Mouse (Mus musculus) liver, embryonic 14.5 days (tissue): ENCODE results near the gene Zfp111. TPM values are rescaled to one million over a fixed set of nuclear protein-coding genes. Genes with fewer than 3 reads are reported as not detected.

Source experiments
- ATAC-seq: fragments of 200-750 bp; cut with Nextera tagmentation; 2 replicates; pipeline ENCODE4 v1.8.0; 2017; ENCODE audit warnings: moderate number of reproducible peaks, mild to moderate bottlenecking, moderate library complexity; ENCODE audit not compliant: insufficient read depth
- DNase-seq, 3 experiments: peaks; one replicate each; pipeline ENCODE4 v3.0.0-alpha.2; 2012 to 2013; ENCODE audit warnings: low read depth in 3 of 3, low spot score in 3 of 3
- H3K27ac ChIP-seq: fragments of 300-500 bp; sonication (generic); 2 replicates; pipeline ENCODE4 v1.5.1; 2014; ENCODE audit warnings: moderate library complexity, mild to moderate bottlenecking, control low read depth, inconsistent platforms
- H3K27me3 ChIP-seq: fragments of 300-500 bp; sonication (generic); 2 replicates; pipeline ENCODE4 v1.6.1; 2014; ENCODE audit warnings: mild to moderate bottlenecking, low read length, moderate library complexity; ENCODE audit not compliant: control insufficient read depth, insufficient read depth
- H3K36me3 ChIP-seq: fragments of 300-500 bp; sonication (generic); replicated peaks from 2 replicates; pipeline ENCODE4 v1.6.1; 2014; ENCODE audit warnings: low read depth; ENCODE audit not compliant: control insufficient read depth, insufficient read depth
- H3K4me1 ChIP-seq, 2 experiments: fragments of 200-500 bp in 1 of 2; fragments of 300-500 bp in 1 of 2; sonication (generic) in 1 of 2; replicated peaks; 2 replicates each; pipeline ENCODE4 v1.6.1; 2012 to 2014; ENCODE audit warnings: antibody characterized with exemption in 1 of 2, inconsistent platforms in 1 of 2, low read length in 1 of 2; ENCODE audit not compliant: control insufficient read depth in 2 of 2, insufficient read depth in 2 of 2
- H3K4me2 ChIP-seq: fragments of 300-500 bp; sonication (generic); 2 replicates; pipeline ENCODE4 v1.6.1; 2014; ENCODE audit warnings: low read depth, mild to moderate bottlenecking, control low read depth, moderate library complexity
- H3K4me3 ChIP-seq, 2 experiments: fragments of 200-500 bp in 1 of 2; fragments of 300-500 bp in 1 of 2; sonication (generic) in 1 of 2; 2 replicates each; pipeline ENCODE4 v1.5.1; 2012 to 2014; ENCODE audit warnings: low read depth in 2 of 2, low read length in 2 of 2, mild to moderate bottlenecking in 2 of 2, control low read depth in 1 of 2, inconsistent platforms in 1 of 2, moderate library complexity in 1 of 2; ENCODE audit not compliant: insufficient read depth in 1 of 2
- H3K9ac ChIP-seq: fragments of 300-500 bp; sonication (generic); replicated peaks from 2 replicates; pipeline ENCODE4 v1.6.1; 2014; ENCODE audit warnings: mild to moderate bottlenecking, control low read depth, moderate library complexity
- H3K9me3 ChIP-seq: fragments of 300-500 bp; sonication (generic); 2 replicates; pipeline ENCODE4 v1.6.1; 2016; ENCODE audit warnings: low read length, mixed read lengths; ENCODE audit not compliant: control insufficient read depth
- CTCF ChIP-seq: IDR thresholded peaks from 2 replicates; pipeline ENCODE4 v1.5.1; 2016; ENCODE audit warnings: antibody characterized with exemption, low read depth, control low read depth
- EP300 ChIP-seq: IDR thresholded peaks from 2 replicates; pipeline ENCODE4 v1.6.1; 2016; ENCODE audit warnings: antibody characterized with exemption, low read depth
- WGBS: fragments of 180-500 bp; shearing (Covaris S2); extraction: QIAGEN DNeasy Blood & Tissue Kit; methylation state at CpG from one replicate; pipeline ENCODE4 v1.1.7; 2014; ENCODE audit not compliant: insufficient replicate concordance; 5-methylcytosine and 5-hydroxymethylcytosine counted together
- polyA plus RNA-seq, 2 experiments: library from polyadenylated mRNA; depleted of rRNA in 1 of 2; stranded (reverse) in 1 of 2; unstranded in 1 of 2; fragments of >200 nt; fragmentation: Nextera tagmentation in 1 of 2; extraction: Ambion mirVana in 1 of 2; gene quantifications; 2 replicates each; pipeline versions ENCODE4 v1.2.1 to v1.2.3; 2012 to 2014

Gene Zfp111
- polyA plus RNA-seq, 2 experiments: 0.68 to 1.2 TPM

- no peak for DNase-seq
- Histone ChIP-seq H3K27me3 (no peaks in the 10 kb centered on the region), H3K9ac (no peak overlapping the region), H3K9me3 (no peaks in the 10 kb centered on the region), H3K27ac (no peak overlapping the region), H3K36me3 (no peaks in the 10 kb centered on the region), H3K4me1 (no peaks in the 10 kb centered on the region; a peak in 1 of 4 replicates), H3K4me3 (no peak overlapping the region), H3K4me2 (no peak overlapping the region)
- WGBS: 34% methylated on average over 4 of the region's 4 CpGs
- TF ChIP-seq EP300 (no peak), CTCF (no peak)
- no peak for ATAC-seq
These were observed 22.2 kb downstream of the Zfp111 start for GRCm38 (mm10) chr7:24188901-24189570.

GRCm38 (mm10) chr7:24187611-24188010 lies 23.6 kb downstream of the Zfp111 start:
- no peak for DNase-seq
- no peak overlapping the region for H3K27ac ChIP-seq
- ATAC-seq: no peak
- no peaks in the 10 kb centered on the region; a peak in 1 of 4 replicates for H3K4me1 ChIP-seq
- no peaks in the 10 kb centered on the region for H3K27me3 ChIP-seq
- no peaks in the 10 kb centered on the region for H3K36me3 ChIP-seq
- TF ChIP-seq CTCF (no peak), EP300 (no peak)
- no peak overlapping the region for H3K4me2 ChIP-seq
- WGBS: 5% methylated on average over 1 of the region's 1 CpGs
- H3K9ac ChIP-seq: no peak overlapping the region
- no peaks in the 10 kb centered on the region for H3K9me3 ChIP-seq
- H3K4me3 ChIP-seq: no peak overlapping the region

GRCm38 (mm10) chr7:24175337-24175711 lies 35.9 kb downstream of the Zfp111 start:
- Histone ChIP-seq H3K27ac (no peak overlapping the region), H3K27me3 (no peaks in the 10 kb centered on the region), H3K9ac (no peak overlapping the region), H3K4me2 (peak overlapping the region; percentile 59), H3K4me1 (no peaks in the 10 kb centered on the region; a peak in 1 of 4 replicates), H3K9me3 (no peaks in the 10 kb centered on the region), H3K4me3 (peak overlapping the region; percentile 53 to 82), H3K36me3 (no peaks in the 10 kb centered on the region)
- ATAC-seq (no peak), DNase-seq (no peak)
- TF ChIP-seq CTCF: no peak
- TF ChIP-seq EP300: no peak
- 34% methylated on average over 6 of the region's 6 CpGs for WGBS

GRCm38 (mm10) chr7:24174618-24175336 lies 36.5 kb downstream of the Zfp111 start, which contains the start of gene Zfp114:
TSS of gene Zfp114 (plus strand) at chr7:24175060.
- H3K27me3 ChIP-seq: no peaks in the 10 kb centered on the region
- H3K9ac ChIP-seq: peak within 1 kb of the TSS; percentile 35; the same call in 1 of the 2 replicates
- no peaks in the 10 kb centered on the region; a peak in 1 of 4 replicates for H3K4me1 ChIP-seq
- peak within 1 kb of the TSS; percentile 53 to 82 for H3K4me3 ChIP-seq
- TF ChIP-seq EP300 (no peak), CTCF (no peak)
- ATAC-seq: peak; percentile 62; the same call in 1 of the 2 replicates
- no peaks in the 10 kb centered on the region for H3K9me3 ChIP-seq
- peak in 2 of 3 experiments; percentile 5 to 19 for DNase-seq
- no peak within 1 kb of the TSS for H3K27ac ChIP-seq
- peak within 1 kb of the TSS; percentile 59 for H3K4me2 ChIP-seq
- 12% methylated on average over 23 of the region's 23 CpGs for WGBS
- H3K36me3 ChIP-seq: no peaks in the 10 kb centered on the region

GRCm38 (mm10) chr7:24172191-24172590 lies 39.1 kb downstream of the Zfp111 start:
- Histone ChIP-seq H3K27me3 (no peaks in the 10 kb centered on the region), H3K36me3 (no peaks in the 10 kb centered on the region), H3K4me2 (no peak overlapping the region), H3K9me3 (no peaks in the 10 kb centered on the region), H3K4me1 (no peaks in the 10 kb centered on the region; a peak in 1 of 4 replicates), H3K9ac (no peak overlapping the region), H3K27ac (no peak overlapping the region), H3K4me3 (no peak overlapping the region)
- DNase-seq: no peak
- WGBS: 43% methylated on average over 4 of the region's 4 CpGs
- ATAC-seq: no peak
- TF ChIP-seq CTCF (no peak), EP300 (no peak)
